Mouse (Mus musculus) testis, adult 2 months (tissue): ENCODE data around the gene Agap1.

Experiments used
- CTCF ChIP-seq: fragments of 200-500 bp; IDR thresholded peaks from 2 replicates; pipeline ENCODE4 v1.5.1; 2012; ENCODE audit warnings: low read depth, mild to moderate bottlenecking, inconsistent platforms, low read length, moderate library complexity; ENCODE audit not compliant: control insufficient read depth, insufficient read depth, insufficient replicate concordance
- POLR2A ChIP-seq: fragments of 200-500 bp; IDR thresholded peaks from 2 replicates; pipeline ENCODE4 v1.6.1; 2012; ENCODE audit warnings: low read depth, mild to moderate bottlenecking, inconsistent platforms, low read length, moderate library complexity; ENCODE audit not compliant: control insufficient read depth

DNA sequence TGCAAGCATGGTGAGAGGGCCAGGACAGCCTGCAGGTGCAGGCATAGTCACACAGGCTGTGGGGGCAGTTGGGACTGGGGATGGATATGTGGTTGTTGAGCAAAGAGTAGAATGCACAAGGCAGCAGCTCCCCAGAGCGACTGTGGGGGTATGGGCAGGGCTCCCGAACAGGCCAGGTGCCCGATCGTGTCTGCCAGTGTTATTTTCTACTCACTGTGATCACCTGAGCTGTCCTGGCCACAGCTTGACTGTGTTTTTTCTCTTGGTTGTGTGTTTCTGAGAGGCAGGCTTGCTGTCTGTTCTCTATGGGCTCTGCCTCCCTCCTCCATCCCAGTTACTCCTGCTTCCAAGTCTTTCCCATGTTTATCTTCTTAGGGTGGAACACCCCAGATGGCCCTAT, 154.2 kb downstream of the Agap1 start:
- TF ChIP-seq CTCF (no peak), POLR2A (no peak)
